Mouse (Mus musculus) embryonic facial prominence, embryonic 12.5 days (tissue): ENCODE measurements around the gene Fam228b. TPM values are rescaled to one million over a fixed set of nuclear protein-coding genes. Genes with fewer than 3 reads are reported as not detected.
"Not testable (repeated sequence)": the region's sequence is repeated elsewhere in the genome, so short reads cannot be mapped to it uniquely, and the experiment has no call there.

Source experiments
- ATAC-seq: fragments of 200-750 bp; cut with Nextera tagmentation; 2 replicates; pipeline ENCODE4 v1.8.0; 2017; ENCODE audit not compliant: insufficient number of reproducible peaks, insufficient read depth, low FRiP score, low TSS enrichment
- H3K27ac ChIP-seq: fragments of 300-500 bp; sonication (generic); 2 replicates; pipeline ENCODE4 v1.5.1; 2016; ENCODE audit warnings: mild to moderate bottlenecking
- H3K27me3 ChIP-seq: fragments of 300-500 bp; sonication (generic); 2 replicates; pipeline ENCODE4 v1.6.1; 2016; ENCODE audit warnings: mild to moderate bottlenecking, moderate library complexity
- H3K36me3 ChIP-seq: fragments of 300-500 bp; sonication (generic); 2 replicates; pipeline ENCODE4 v1.6.1; 2016; ENCODE audit warnings: mild to moderate bottlenecking
- H3K4me1 ChIP-seq: fragments of 300-500 bp; sonication (generic); 2 replicates; pipeline ENCODE4 v1.6.1; 2016
- H3K4me2 ChIP-seq: fragments of 300-500 bp; sonication (generic); replicated peaks from 2 replicates; pipeline ENCODE4 v1.6.1; 2016; ENCODE audit warnings: mild to moderate bottlenecking, moderate library complexity
- H3K4me3 ChIP-seq: fragments of 300-500 bp; sonication (generic); 2 replicates; pipeline ENCODE4 v1.5.1; 2016; ENCODE audit warnings: mild to moderate bottlenecking
- H3K9ac ChIP-seq: fragments of 300-500 bp; sonication (generic); 2 replicates; pipeline ENCODE4 v1.6.1; 2016; ENCODE audit warnings: mild to moderate bottlenecking, moderate library complexity
- H3K9me3 ChIP-seq: fragments of 300-500 bp; sonication (generic); 2 replicates; pipeline ENCODE4 v1.6.1; 2016; ENCODE audit warnings: mild to moderate bottlenecking, moderate library complexity
- WGBS: fragments of 180-500 bp; shearing (Covaris S2); methylation state at CpG from one replicate; pipeline ENCODE4 v1.1.7; 2016; 5-methylcytosine and 5-hydroxymethylcytosine counted together
- polyA plus RNA-seq: library from polyadenylated mRNA; unstranded; fragments of >200 nt; fragmentation: Nextera tagmentation; extraction: Ambion mirVana; gene quantifications from 2 replicates; pipeline ENCODE4 v1.2.1, GENCODE M21; 2016

The Fam228b gene
- polyA plus RNA-seq, 1 experiment from 2014 or later = 5.0 TPM

GRCm38 (mm10) chr12:4708296-4708695, 60.8 kb downstream of the Fam228b start:
- H3K9me3 ChIP-seq = no peaks in the 10 kb centered on the region
- no peaks in the 10 kb centered on the region for H3K4me1 ChIP-seq
- no peak overlapping the region for H3K4me3 ChIP-seq
- H3K27ac ChIP-seq = no peak overlapping the region
- no peaks in the 10 kb centered on the region for H3K27me3 ChIP-seq
- WGBS = 84% methylated on average over 4 of the region's 4 CpGs
- H3K9ac ChIP-seq = no peak overlapping the region
- H3K36me3 ChIP-seq = peaks cover 28% of the 10 kb centered on the region
- no peak overlapping the region for H3K4me2 ChIP-seq
- no peak for ATAC-seq

DNA sequence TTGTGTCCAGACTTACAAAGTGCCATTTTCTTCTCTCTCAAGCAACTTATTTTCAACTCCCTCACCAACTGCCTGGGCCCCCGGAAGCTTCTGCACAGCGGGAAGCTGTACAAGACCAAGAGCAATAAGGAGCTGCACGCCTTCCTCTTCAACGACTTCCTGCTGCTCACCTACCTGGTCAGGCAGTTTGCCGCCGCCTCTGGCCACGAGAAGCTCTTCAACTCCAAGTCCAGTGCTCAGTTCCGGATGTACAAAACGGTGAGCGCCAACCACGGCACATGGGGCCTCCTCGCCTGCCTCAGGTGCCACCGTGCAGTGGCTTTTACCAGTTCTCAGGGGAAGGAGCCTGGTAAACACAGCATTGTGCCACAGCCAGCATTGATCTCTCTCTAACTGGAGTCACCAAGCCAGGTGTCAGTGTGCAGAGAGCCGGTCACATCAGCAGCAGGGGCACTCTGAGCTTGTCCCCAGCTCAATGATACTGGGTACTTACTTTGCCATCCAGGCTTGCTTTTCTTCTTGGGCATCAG, 61.5 kb downstream of the Fam228b start:
- ATAC-seq = no peak
- Histone ChIP-seq H3K9ac (no peak overlapping the region), H3K27me3 (no peaks in the 10 kb centered on the region), H3K36me3 (peaks cover 26% of the 10 kb centered on the region), H3K4me2 (no peak overlapping the region), H3K9me3 (no peaks in the 10 kb centered on the region), H3K4me1 (no peaks in the 10 kb centered on the region), H3K4me3 (no peak overlapping the region), H3K27ac (no peak overlapping the region)
- 87% methylated on average over 14 of the region's 14 CpGs for WGBS

DNA sequence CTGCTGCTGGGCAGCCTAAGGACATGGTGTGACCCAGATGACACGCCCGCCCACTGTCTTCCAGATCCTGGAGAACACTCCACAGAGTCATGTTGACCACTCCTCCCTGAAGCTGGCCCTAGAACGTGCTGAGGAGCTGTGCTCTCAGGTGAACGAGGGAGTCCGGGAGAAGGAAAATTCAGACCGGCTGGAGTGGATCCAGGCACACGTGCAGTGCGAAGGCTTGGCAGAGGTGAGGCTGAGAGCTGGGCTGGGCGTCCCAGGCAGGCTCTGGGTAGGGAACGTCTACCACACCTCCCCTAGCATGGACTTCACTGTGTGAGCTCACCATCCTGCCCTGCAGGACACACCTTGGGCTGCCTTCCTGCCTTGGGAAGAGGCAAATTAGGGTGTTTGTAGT, 62.2 kb downstream of the Fam228b start:
- H3K27ac ChIP-seq = no peak overlapping the region
- no peak overlapping the region for H3K4me2 ChIP-seq
- 85% methylated on average over 10 of the region's 10 CpGs for WGBS

GRCm38 (mm10) chr12:4706175-4706574, 62.9 kb downstream of the Fam228b start:
- no peak overlapping the region for H3K4me3 ChIP-seq
- H3K9ac ChIP-seq = no peak overlapping the region
- WGBS = 93% methylated on average over 5 of the region's 5 CpGs
- H3K27me3 ChIP-seq = no peaks in the 10 kb centered on the region
- peaks cover 21% of the 10 kb centered on the region for H3K36me3 ChIP-seq
- ATAC-seq = no peak
- no peak overlapping the region for H3K4me2 ChIP-seq
- H3K4me1 ChIP-seq = no peaks in the 10 kb centered on the region
- H3K27ac ChIP-seq = no peak overlapping the region
- H3K9me3 ChIP-seq = no peaks in the 10 kb centered on the region

More for the DNA sequence above, 62.2 kb downstream of the Fam228b start:
- Histone ChIP-seq H3K27me3 (no peaks in the 10 kb centered on the region), H3K4me1 (no peaks in the 10 kb centered on the region), H3K9ac (no peak overlapping the region), H3K4me3 (no peak overlapping the region), H3K36me3 (peaks cover 20% of the 10 kb centered on the region), H3K9me3 (no peaks in the 10 kb centered on the region)
- ATAC-seq = no peak

DNA sequence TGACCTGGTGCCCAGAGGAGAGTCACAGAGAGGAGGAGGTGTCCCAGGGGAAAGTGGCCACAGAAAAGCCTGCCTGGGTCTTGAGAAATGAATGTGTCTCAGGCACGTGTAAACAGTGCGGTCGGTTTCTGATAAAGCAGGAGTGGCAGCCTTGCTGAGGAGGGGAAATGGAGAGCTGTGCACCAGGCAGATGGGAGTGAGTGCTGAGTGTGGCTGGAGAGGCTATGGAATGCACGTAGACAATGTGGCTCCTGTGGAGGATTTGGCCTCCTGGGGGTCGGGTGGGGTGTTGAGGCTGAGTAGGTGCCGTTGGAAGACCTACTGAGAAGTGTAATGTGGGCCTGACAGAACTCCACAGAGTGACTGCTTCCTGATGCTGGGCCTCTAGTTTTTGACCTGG, 63.4 kb downstream of the Fam228b start:
- ATAC-seq, H3K9ac ChIP-seq, H3K4me2 ChIP-seq, H3K4me1 ChIP-seq, H3K27ac ChIP-seq, H3K9me3 ChIP-seq, H3K27me3 ChIP-seq, H3K4me3 ChIP-seq: not testable (repeated sequence)
- WGBS = 76% methylated on average over 6 of the region's 6 CpGs
- H3K36me3 ChIP-seq = peaks cover 25% of the 10 kb centered on the region

DNA sequence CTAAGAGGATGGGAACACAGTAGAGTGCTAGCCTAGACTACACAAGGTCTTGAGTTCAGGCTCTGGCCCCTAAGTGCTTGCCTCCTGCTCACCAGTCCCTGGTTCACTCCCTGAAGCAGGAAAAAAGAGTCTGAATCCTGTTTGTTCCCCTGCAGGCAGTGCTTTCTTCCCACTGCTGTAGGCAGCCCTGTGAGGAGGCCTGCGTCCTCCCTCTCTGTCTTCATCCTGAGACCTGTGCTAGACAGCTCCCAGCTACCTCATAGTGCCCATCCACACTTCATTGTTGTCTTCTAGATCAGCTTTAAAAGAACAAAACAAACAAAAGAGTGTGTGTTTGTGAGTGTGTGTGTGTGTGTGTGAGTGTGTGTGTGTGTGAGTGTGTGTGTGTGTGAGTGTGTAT, 74.5 kb downstream of the Fam228b start:
- H3K4me3 ChIP-seq = no peak overlapping the region
- H3K36me3 ChIP-seq = no peaks in the 10 kb centered on the region
- no peaks in the 10 kb centered on the region for H3K9me3 ChIP-seq
- no peak overlapping the region for H3K9ac ChIP-seq
- H3K4me1 ChIP-seq = no peaks in the 10 kb centered on the region
- H3K4me2 ChIP-seq = no peak overlapping the region
- no peak overlapping the region for H3K27ac ChIP-seq
- ATAC-seq = no peak
- WGBS = 85% methylated on average over 1 of the region's 1 CpGs
- H3K27me3 ChIP-seq = no peaks in the 10 kb centered on the region

GRCm38 (mm10) chr12:4691193-4691592, 77.9 kb downstream of the Fam228b start:
- Histone ChIP-seq H3K27ac (no peak overlapping the region), H3K4me1 (no peaks in the 10 kb centered on the region), H3K9ac (no peak overlapping the region), H3K36me3 (no peaks in the 10 kb centered on the region), H3K27me3 (no peaks in the 10 kb centered on the region), H3K4me3 (no peak overlapping the region), H3K4me2 (no peak overlapping the region), H3K9me3 (no peaks in the 10 kb centered on the region)
- ATAC-seq = no peak
- whole genome bisulfite sequencing = 76% methylated on average over 3 of the region's 3 CpGs

Other genes with a start within 250 kb of the Fam228b start
- 28.2 and 29.7 TPM in 2 replicates for gene Itsn2, start 176.6 kb downstream of the Fam228b start, polyA plus RNA-seq
- gene Gm3625, start 176.3 kb downstream of the Fam228b start, polyA plus RNA-seq = not detected in 2 replicates
- gene Fam228a, start 30.8 kb downstream of the Fam228b start, polyA plus RNA-seq = 0.47 and 0.80 TPM in 2 replicates
- 4.6 and 5.0 TPM in 2 replicates for gene Pfn4, start 245 bp downstream of the Fam228b start, polyA plus RNA-seq
- gene Sf3b6, start 48.3 kb upstream of the Fam228b start, polyA plus RNA-seq = 296 and 314 TPM in 2 replicates
- gene Fkbp1b, start 72.3 kb upstream of the Fam228b start, polyA plus RNA-seq = 16.6 and 24.4 TPM in 2 replicates
- gene Wdcp, start 74.0 kb upstream of the Fam228b start, polyA plus RNA-seq = 24.4 and 26.6 TPM in 2 replicates
- gene Mfsd2b, start 105.1 kb upstream of the Fam228b start, polyA plus RNA-seq = 2.9 and 4.2 TPM in 2 replicates
- gene Ubxn2a, start 138.4 kb upstream of the Fam228b start, polyA plus RNA-seq = 27.3 and 28.1 TPM in 2 replicates
- gene Atad2b, start 148.1 kb upstream of the Fam228b start, polyA plus RNA-seq = 22.3 and 23.0 TPM in 2 replicates